Mouse (Mus musculus) frontal cortex, adult (tissue): ENCODE measurements at regions not wholly inside any gene's neighbourhood (a gene's known extent, or its start where the extent isn't known, plus 50 kb on each side); places are given as distances from the start of the nearest gene placed in this dataset.

Experiments used
- ATAC-seq: cut with Nextera tagmentation; 2 replicates; pipeline ENCODE4 v1.9.2; 2017; ENCODE audit warnings: mild to moderate bottlenecking, moderate library complexity, mixed read lengths; ENCODE audit not compliant: low TSS enrichment

GRCm38 (mm10) chr4:89082838-89083237, 54.1 kb upstream of the Mtap start:
- no peak for ATAC-seq

DNA sequence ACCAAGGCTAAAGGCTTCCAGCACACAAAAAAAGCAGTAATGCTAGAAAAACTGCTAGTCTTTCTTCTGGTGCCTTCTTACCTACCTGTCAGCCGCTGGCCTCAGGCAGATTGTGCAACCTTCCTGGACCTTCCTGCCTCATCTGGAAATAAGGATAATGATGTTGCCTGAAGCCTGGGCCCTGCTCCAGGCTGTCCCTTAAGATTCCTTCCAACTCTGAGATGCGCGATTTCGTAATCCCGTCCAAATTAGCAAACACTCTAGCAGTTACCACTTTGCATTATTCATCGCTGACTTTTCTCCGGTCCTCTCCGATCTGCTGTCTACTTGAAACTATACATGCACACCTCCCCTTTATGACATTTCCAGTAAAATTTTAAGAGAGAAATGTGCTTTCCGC, 58.4 kb upstream of the Mtap start:
- ATAC-seq: 0 out of 2 replicates have a peak, but pooled peaks have one; percentile 47

DNA sequence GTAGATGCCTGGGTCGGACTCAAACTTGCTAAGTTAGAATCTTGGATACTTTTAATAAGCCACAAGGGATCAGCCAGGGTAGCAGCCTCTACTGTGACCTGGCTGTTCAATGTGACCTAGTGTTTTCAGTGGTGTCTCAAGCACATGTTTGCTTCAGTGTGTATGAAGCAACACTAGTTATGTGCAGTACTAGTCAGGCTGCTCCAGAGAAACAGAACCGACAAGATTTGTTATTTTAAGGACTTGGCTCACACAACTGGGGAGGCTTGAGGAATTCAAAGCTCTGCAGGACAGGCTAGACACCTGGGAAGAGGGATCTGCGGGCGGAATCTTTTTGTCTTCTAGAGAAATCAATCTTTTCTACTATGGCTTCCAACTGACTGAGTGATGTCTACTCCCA, 62.2 kb upstream of the Mtap start:
- ATAC-seq: no peak

DNA sequence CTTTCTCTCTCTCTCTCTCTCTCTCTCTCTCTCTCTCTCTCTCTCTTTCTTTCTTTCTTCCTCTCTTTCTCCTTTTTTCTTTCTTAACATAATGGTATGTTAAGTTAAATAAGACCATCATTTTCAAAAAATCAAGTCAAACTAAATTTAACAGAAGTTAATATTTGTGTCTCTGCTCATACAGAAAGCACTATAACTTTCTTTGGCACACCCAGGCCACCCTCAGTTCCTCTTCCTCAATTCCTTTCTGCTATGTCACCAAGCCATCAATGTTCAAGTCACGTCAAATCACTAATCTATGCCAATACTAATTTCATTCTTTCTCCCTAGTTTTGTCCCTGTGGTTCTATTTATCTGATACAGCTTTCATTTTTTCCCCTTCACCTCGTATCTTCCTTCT, 66.5 kb upstream of the Mtap start:
- no peak for ATAC-seq

- peak; percentile 86 for ATAC-seq
These were observed 72.5 kb upstream of the Mtap start for GRCm38 (mm10) chr4:89064401-89064800.

GRCm38 (mm10) chr4:89062384-89062783, 74.5 kb upstream of the Mtap start:
- ATAC-seq: peak; percentile 67

DNA sequence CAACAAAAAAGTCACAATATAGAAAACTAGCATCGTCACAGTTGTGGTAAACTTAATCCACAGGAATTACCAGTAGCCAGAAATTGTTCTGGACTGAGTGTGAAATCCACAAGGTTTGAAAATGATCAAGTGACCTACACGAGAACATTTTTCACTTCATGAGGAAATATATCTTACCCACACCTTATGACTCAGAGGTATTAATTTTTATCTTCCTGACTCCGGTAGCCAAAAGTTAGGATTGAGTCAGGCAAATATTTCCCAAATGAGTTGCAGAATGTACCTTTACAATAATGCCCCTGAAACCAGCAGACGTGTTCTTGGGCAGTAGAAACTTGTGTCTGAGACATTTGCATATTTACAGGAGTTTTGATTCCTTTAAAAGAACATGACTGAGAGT, 75.3 kb upstream of the Mtap start:
- ATAC-seq: no peak

DNA sequence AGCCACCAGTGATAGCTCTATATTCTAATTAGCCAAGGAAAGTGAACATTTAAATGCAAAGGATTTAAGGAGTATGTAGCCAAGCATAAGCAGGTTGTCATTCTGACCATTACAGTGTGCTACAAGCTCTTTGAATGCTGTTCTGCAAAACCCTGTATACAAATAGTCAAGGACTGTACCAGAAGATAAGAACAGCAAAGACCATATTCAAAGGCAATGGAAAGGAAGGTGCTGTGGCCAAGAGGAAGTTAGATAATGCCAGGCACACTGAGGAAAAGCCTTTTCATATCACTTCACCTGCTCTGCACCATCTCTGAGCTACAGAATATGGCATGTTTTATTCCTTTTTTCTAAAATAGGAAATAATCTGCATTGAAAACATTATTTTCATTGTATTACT, 79.3 kb upstream of the Mtap start:
- ATAC-seq: no peak

DNA sequence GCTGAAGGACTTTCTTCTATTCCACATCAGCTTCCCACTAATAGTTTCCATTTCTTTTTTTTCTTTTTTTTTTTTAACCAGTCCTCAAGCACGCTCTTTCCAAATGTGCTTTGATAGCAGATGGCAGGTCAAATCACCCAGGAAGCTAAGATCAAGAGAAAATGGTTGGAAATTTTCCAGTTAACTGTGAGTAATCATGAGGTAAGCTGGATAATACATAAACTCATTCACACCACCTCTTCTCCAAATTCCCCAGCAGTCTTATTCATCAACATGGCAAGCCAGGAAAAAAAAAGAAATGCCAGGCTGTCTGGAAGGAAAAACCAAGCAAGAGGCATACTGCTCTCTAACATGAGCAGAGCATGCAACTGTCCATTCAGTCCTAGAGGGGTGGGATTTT, 79.8 kb upstream of the Mtap start:
- no peak for ATAC-seq

DNA sequence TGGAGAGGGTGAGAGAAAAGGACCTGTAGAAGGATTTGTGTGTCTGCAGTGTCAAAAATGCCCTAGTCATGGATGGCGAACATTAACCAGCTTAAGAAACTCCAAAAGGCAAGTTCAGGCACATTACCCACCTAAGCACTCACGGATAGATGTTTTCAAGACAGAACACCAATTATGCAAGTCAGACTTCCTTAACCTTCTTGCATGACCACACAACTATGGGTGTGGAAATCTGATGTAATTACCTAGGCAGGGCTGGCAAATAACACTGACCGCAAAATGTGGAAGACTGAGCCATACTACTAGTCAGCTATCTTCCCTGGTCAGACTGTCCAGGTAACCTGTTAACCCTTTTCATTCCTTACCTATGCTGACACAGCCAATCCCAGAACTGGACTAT, 81.0 kb upstream of the Mtap start:
- ATAC-seq: no peak

DNA sequence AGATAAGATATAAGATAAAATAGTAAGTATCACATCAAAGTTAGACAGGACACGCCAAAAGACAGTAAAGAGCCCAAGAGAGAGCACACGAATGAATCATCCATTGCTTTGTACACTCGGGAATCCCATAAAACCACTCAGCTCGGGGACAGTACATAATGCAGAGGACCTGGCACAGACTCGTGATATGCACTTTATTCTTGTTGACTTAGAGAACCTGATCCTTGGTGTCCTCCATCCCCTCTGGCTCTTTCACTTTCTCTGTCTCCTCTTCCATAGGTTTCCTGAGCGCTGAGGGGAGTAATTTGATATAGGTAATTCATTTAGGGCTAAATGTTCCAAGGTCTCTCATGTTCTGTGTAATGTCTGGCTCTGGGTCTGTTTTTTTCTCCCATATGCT, 83.3 kb upstream of the Mtap start:
- ATAC-seq: no peak

DNA sequence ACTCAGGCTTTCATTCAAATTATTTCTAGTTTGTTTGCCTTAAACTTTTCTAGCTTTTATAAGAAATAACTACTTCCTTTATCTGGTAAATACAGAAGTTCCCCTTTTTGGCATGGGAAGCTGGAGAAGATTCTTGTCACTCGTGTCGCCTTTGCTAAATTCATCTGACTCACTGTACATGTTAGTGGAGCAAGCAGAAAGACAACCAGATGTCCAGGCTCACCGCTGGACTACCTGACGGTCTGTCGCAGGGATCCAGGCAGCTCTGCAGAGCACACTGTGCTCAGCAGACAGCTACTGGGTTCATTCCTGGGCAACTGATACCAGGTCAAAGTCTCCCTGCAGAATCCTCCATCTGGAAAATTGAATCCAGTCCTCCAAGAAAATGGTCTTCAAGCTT, 85.0 kb upstream of the Mtap start:
- no peak for ATAC-seq

GRCm38 (mm10) chr4:89050551-89051199, 86.2 kb upstream of the Mtap start:
- ATAC-seq: no peak

GRCm38 (mm10) chr4:89049592-89050440, 87.1 kb upstream of the Mtap start:
- ATAC-seq: no peak

GRCm38 (mm10) chr4:89044516-89044915, 92.4 kb upstream of the Mtap start:
- no peak for ATAC-seq

- no peak for ATAC-seq
These were observed 92.9 kb upstream of the Mtap start for GRCm38 (mm10) chr4:89043982-89044381.

DNA sequence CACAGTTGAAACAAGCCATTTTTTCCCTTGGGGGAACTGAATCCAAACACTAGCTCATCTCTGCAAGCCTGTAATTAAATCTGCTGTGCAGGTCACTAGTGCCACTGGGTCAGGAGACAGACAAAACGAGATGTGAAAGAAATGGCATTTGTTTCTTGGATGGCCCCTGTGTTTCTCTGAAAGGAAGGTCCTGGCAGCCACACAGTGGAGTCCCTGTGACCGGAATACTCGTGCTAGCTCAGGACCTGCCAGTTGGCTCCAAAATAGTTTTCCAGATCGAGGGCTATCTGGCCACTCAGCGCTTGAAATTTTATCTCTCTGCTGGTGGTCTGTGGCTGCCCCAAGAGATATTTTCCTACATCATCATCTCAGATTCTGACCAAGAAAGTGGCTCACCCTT, 96.1 kb upstream of the Mtap start:
- ATAC-seq: no peak; the same call in 1 of the 2 replicates

GRCm38 (mm10) chr4:89038906-89039305, 98.0 kb upstream of the Mtap start:
- no peak for ATAC-seq

- no peak for ATAC-seq
These were observed 98.8 kb upstream of the Mtap start for GRCm38 (mm10) chr4:89038135-89038534.

GRCm38 (mm10) chr4:89034822-89035221, 102.1 kb upstream of the Mtap start:
- no peak for ATAC-seq

- ATAC-seq: no peak
These were observed 102.6 kb upstream of the Mtap start for GRCm38 (mm10) chr4:89034299-89034698.

DNA sequence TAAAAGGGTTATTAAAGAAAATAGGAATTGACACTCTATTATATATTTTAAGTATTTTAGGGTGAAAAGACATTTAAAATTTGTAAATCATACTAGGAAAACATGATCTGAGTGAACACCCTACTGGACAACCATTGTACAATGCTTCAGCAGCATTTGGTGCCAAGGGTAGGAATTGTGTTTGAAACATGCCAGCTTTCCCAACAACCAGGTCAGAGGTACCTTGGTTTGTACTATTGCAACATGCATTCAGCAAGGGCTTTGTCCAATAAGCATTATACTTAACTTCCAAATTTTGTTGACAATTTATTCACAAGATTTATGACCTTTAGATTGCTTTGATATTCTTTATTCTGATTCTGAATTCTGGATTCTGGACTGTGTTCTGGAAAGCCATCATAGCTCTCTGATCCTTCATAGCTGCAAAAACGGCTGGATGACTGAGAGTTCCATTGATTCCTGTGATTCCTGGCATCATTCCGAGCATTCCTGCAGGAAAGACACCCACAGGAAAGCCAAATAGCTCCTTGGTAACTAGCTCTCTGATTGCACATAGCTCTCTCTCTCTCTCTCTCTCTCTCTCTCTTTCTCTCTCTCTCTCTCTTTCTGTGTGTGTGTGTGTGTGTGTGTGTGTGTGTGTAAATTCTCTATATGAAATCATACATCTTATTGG, 124.1 kb upstream of the Mtap start:
- ATAC-seq: no peak

- no peak for ATAC-seq
These were observed 128.4 kb upstream of the Mtap start for GRCm38 (mm10) chr4:89008561-89008960.
